ENCODE assay signal across 20 mouse cellular contexts in the genomic region with DNA sequence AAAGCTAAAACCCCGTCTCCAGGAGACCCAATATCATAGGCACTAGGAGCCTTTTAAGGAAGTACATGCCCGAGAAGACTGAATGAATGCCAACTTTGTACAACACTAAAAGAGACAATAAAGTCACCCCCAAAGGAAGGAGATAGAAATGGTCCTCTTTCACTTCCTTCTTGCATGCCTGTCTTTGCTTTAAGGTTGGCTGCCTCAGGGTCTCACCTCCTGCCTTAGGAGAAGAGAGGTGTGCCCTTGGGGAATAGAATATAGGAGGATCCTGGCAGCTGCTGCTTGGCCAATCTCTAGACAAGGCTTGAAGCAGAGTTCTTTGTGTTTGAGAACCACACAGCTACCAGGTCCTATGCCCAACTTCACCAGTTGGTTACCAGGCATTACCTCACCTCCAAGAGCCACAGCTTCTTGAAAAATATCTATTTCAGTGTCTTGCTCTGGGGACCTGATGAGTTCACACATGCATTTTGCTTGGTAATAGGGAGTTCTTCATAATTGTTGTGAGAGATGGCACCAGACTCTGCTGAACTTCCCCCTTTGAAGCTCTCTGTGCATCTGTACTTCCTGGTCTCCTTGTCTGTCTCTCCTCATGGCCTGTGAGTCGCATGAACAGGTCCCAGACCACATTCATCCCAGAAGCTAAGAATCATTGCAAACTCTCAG.
DNase-seq lines count a peak whose midpoint lies in the region; ATAC-seq and TF ChIP-seq lines count a peak whose summit lies in the region.
"Had no signal": no experiment of that assay in that cellular context is flagged by ENCODE, and none has a peak within 500 bp of the region (broad histone marks: within the 10 kb centered on the region; RNA-seq: fewer than 3 reads in every experiment).

No protein-coding gene starts in this region.

- no peak for TF ChIP-seq POLR2A in CH12.LX (IDR thresholded peaks at IDR 0.05; ENCODE audit: low read depth, low read length)
- TF ChIP-seq POLR2A in cortical plate, adult 2 months (IDR thresholded peaks at IDR 0.05; ENCODE audit: extremely low read depth, insufficient read depth, low read length) = no peak
- no peak for TF ChIP-seq POLR2A in kidney, adult 2 months (IDR thresholded peaks at IDR 0.05; ENCODE audit: low read depth, low read length)

- dilution Hi-C loops in CH12.LX (cut with MboI; ENCODE audit: extremely low pct_ligation_motif_present, extremely low pct_unique_long_range_greater_than_20kb, low sequenced_read_pairs) = no loop called here

- in situ Hi-C loops in CH12.LX (cut with MboI; ENCODE audit: low pct_ligation_motif_present, low pct_unique_long_range_greater_than_20kb, low sequenced_read_pairs) = no loop called here

- peaks cover 11 to 46% of the 10 kb centered on the region in 2 experiments for H3K4me1 ChIP-seq in CH12.LX (ENCODE audit: control insufficient read depth in 1 of 2, insufficient read depth in 2 of 2)
- no peaks in the 10 kb centered on the region for H3K4me1 ChIP-seq in cortical plate, adult 2 months (ENCODE audit: control insufficient read depth, insufficient read depth, low read length)
- peaks cover 7% of the 10 kb centered on the region; the same call in 1 of the 2 replicates for H3K4me1 ChIP-seq in kidney, adult 2 months (ENCODE audit: control insufficient read depth, insufficient read depth, low read length)
- peaks cover 11% of the 10 kb centered on the region for H3K4me1 ChIP-seq in kidney, embryonic 15.5 days
- H3K4me1 ChIP-seq: embryonic facial prominence, embryonic 12.5 days; forebrain, embryonic 15.5 days; hindbrain, embryonic 12.5 days had no signal

- peaks cover 8% of the 10 kb centered on the region for H3K9me3 ChIP-seq in CH12.LX (replicated peaks; ENCODE audit: low read length)
- no peaks in the 10 kb centered on the region for H3K9me3 ChIP-seq in kidney, embryonic 15.5 days (replicated peaks)
- H3K9me3 ChIP-seq: embryonic facial prominence, embryonic 12.5 days; hindbrain, embryonic 12.5 days had no signal

- TF ChIP-seq CTCF in CH12.LX (conservative IDR thresholded peaks at IDR 0.05 in 1 of 2, IDR thresholded peaks at IDR 0.05 in 1 of 2; ENCODE audit: low read depth in 2 of 2, low read length in 2 of 2) = no peak
- TF ChIP-seq CTCF in cortical plate, adult 2 months (IDR thresholded peaks at IDR 0.05; ENCODE audit: extremely low read depth, insufficient read depth, low read length) = no peak
- no peak for TF ChIP-seq CTCF in kidney, adult 2 months (conservative IDR thresholded peaks at IDR 0.05; ENCODE audit: insufficient read depth, insufficient read length, low read depth, low read length)

- H3K27me3 ChIP-seq in CH12.LX (replicated peaks) = no peaks in the 10 kb centered on the region
- no peaks in the 10 kb centered on the region for H3K27me3 ChIP-seq in kidney, adult 2 months (replicated peaks; ENCODE audit: control insufficient read depth, insufficient read depth, low read length)
- H3K27me3 ChIP-seq in kidney, embryonic 15.5 days = peaks cover 7% of the 10 kb centered on the region; the same call in 1 of the 2 replicates
- H3K27me3 ChIP-seq: embryonic facial prominence, embryonic 12.5 days; forebrain, embryonic 15.5 days had no signal

- peak overlapping the region; percentile 34 for H3K27ac ChIP-seq in CH12.LX (ENCODE audit: insufficient read depth, low read depth)
- H3K27ac ChIP-seq in cortical plate, adult 2 months (ENCODE audit: insufficient read depth, low read length) = 0 out of 2 replicates have a peak overlapping the region, but pooled peaks have one; percentile 36
- H3K27ac ChIP-seq in kidney, adult 2 months (ENCODE audit: insufficient read depth, low read depth, low read length) = no peak overlapping the region
- no peak overlapping the region for H3K27ac ChIP-seq in kidney, embryonic 15.5 days
- H3K27ac ChIP-seq: embryonic facial prominence, embryonic 12.5 days; forebrain, embryonic 15.5 days; heart, embryonic 13.5 days; hindbrain, embryonic 12.5 days had no signal

- peak; percentile 56 for DNase-seq in A20 (ENCODE audit: low read depth, low spot score)
- DNase-seq in CH12.LX (ENCODE audit: extremely low read depth) = peak; percentile 75
- no peak for DNase-seq in kidney, adult 2 months
- no peak for DNase-seq in heart, postnatal 25 days (ENCODE audit: low spot score)
- DNase-seq: adrenal gland, postnatal 10 days; B cell, adult 2 months; cerebellum, adult 8-10 months; cerebellum, postnatal 14 days; gastrocnemius, postnatal 36 days; heart, postnatal 4 days had no signal

- H3K4me3 ChIP-seq in CH12.LX (replicated peaks in 1 of 3; ENCODE audit: low read depth in 2 of 3, low read length in 2 of 3, poor library complexity in 1 of 3) = no peak overlapping the region
- no peak overlapping the region for H3K4me3 ChIP-seq in cortical plate, adult 2 months (ENCODE audit: insufficient read depth, low read length)
- H3K4me3 ChIP-seq in kidney, adult 2 months (ENCODE audit: insufficient read depth, low read depth, low read length) = no peak overlapping the region
- no peak overlapping the region for H3K4me3 ChIP-seq in kidney, embryonic 15.5 days (replicated peaks)
- H3K4me3 ChIP-seq: embryonic facial prominence, embryonic 12.5 days; forebrain, embryonic 15.5 days; heart, embryonic 13.5 days; hindbrain, embryonic 12.5 days had no signal

- 91% methylated on average over 3 of the region's 3 CpGs for WGBS in kidney, adult 2 months
- 84% methylated on average over 3 of the region's 3 CpGs for WGBS in kidney, embryonic 15.5 days

- no peaks in the 10 kb centered on the region for H3K36me3 ChIP-seq in CH12.LX (replicated peaks in 1 of 2; ENCODE audit: control insufficient read depth in 1 of 2, insufficient read depth in 1 of 2, low read length in 1 of 2)
- H3K36me3 ChIP-seq in kidney, adult 2 months (ENCODE audit: control insufficient read depth, insufficient read depth, low read length) = no peaks in the 10 kb centered on the region
- H3K36me3 ChIP-seq in kidney, embryonic 15.5 days = no peaks in the 10 kb centered on the region
- H3K36me3 ChIP-seq: embryonic facial prominence, embryonic 12.5 days; forebrain, embryonic 15.5 days; heart, embryonic 13.5 days; hindbrain, embryonic 12.5 days had no signal

- no peak overlapping the region for H3K9ac ChIP-seq in CH12.LX (ENCODE audit: insufficient read depth, low read depth)
- H3K9ac ChIP-seq in kidney, embryonic 15.5 days = no peak overlapping the region
- H3K9ac ChIP-seq: embryonic facial prominence, embryonic 12.5 days; forebrain, embryonic 15.5 days; heart, embryonic 13.5 days; hindbrain, embryonic 12.5 days had no signal

- no peak; the same call in 1 of the 2 replicates for TF ChIP-seq RAD21 in CH12.LX (IDR thresholded peaks at IDR 0.05; ENCODE audit: low read depth, low read length)

- peak; percentile 55 for ATAC-seq in megakaryocyte progenitor cell, adult 5-6 weeks (replicated peaks; ENCODE audit: poor library complexity)
- no peak for ATAC-seq in kidney, embryonic 15.5 days (replicated peaks; ENCODE audit: low FRiP score)
- ATAC-seq: CD4-positive, CD25-positive, alpha-beta regulatory T cell, adult 4 months; forebrain, embryonic 15.5 days; hindbrain, embryonic 16.5 days; inflammation-experienced regulatory T-cells, adult 6 months had no signal

- TF ChIP-seq EP300 in CH12.LX (IDR thresholded peaks at IDR 0.05; ENCODE audit: low read length) = peak; percentile 78

- intact Hi-C loops in heart, postnatal 25 days (cut with DNase I) = no loop called here

- peak overlapping the region; percentile 75 for H3K4me2 ChIP-seq in CH12.LX (ENCODE audit: insufficient read depth, low read depth, poor library complexity, severe bottlenecking)
- no peak overlapping the region for H3K4me2 ChIP-seq in kidney, embryonic 15.5 days
- H3K4me2 ChIP-seq: embryonic facial prominence, embryonic 12.5 days; forebrain, embryonic 15.5 days; hindbrain, embryonic 12.5 days had no signal

- H3K79me2 ChIP-seq in CH12.LX (replicated peaks; ENCODE audit: control insufficient read depth, extremely low read depth, insufficient read depth, poor library complexity, severe bottlenecking) = no peaks in the 10 kb centered on the region

TF ChIP-seq in CH12.LX, 34 proteins besides CTCF, POLR2A, EP300 and RAD21:
- TF ChIP-seq KAT2A (IDR thresholded peaks at IDR 0.05; ENCODE audit: insufficient replicate concordance, low read length) = 0 out of 2 replicates have a peak, but pooled peaks have one; percentile 35
- peak; percentile 53 for TF ChIP-seq ETS1 (conservative IDR thresholded peaks at IDR 0.05; ENCODE audit: low read depth, low read length)
- TF ChIP-seq JUND (conservative IDR thresholded peaks at IDR 0.05; ENCODE audit: low read depth, low read length) = peak; percentile 5
- peak; percentile 56; the same call in 1 of the 2 replicates for TF ChIP-seq TBP (conservative IDR thresholded peaks at IDR 0.05; ENCODE audit: low read depth, low read length)
- TF ChIP-seq MEF2A (IDR thresholded peaks at IDR 0.05; ENCODE audit: borderline replicate concordance, low read depth, low read length) = no peak; the same call in 1 of the 2 replicates
- no peak; the same call in 1 of the 2 replicates for TF ChIP-seq RCOR1 (conservative IDR thresholded peaks at IDR 0.05; ENCODE audit: low read depth, low read length)
- peak; percentile 51; the same call in 1 of the 2 replicates for TF ChIP-seq MYC (IDR thresholded peaks at IDR 0.05; ENCODE audit: low read depth, low read length)
- TF ChIP-seq ELF1 (IDR thresholded peaks at IDR 0.05; ENCODE audit: low read depth, low read length) = no peak; the same call in 1 of the 2 replicates
- peak; percentile 63 for TF ChIP-seq IRF4 (IDR thresholded peaks at IDR 0.05; ENCODE audit: low read depth, low read length)
- peak; percentile 84 for TF ChIP-seq MXI1 (IDR thresholded peaks at IDR 0.05; ENCODE audit: low read depth, low read length)
- TF ChIP-seq BHLHE40 (IDR thresholded peaks at IDR 0.05; ENCODE audit: low read depth, low read length) = peak; percentile 38
- TF ChIP-seq E2F4 (IDR thresholded peaks at IDR 0.05; ENCODE audit: insufficient replicate concordance, low read depth, low read length) = no peak
- TF ChIP-seq MAX (IDR thresholded peaks at IDR 0.05; ENCODE audit: low read length) = peak; percentile 68; the same call in 1 of the 2 replicates
- 0 out of 2 replicates have a peak, but pooled peaks have one; percentile 32 for TF ChIP-seq TCF12 (IDR thresholded peaks at IDR 0.05; ENCODE audit: low read depth, low read length)
- TF ChIP-seq SMC3 (IDR thresholded peaks at IDR 0.05; ENCODE audit: low read depth, low read length) = no peak; the same call in 1 of the 2 replicates
- no peak for TF ChIP-seq CHD1 (IDR thresholded peaks at IDR 0.05; ENCODE audit: low read depth, low read length)
- peak; percentile 46; the same call in 1 of the 2 replicates for TF ChIP-seq SIN3A (IDR thresholded peaks at IDR 0.05; ENCODE audit: low read length)
- TF ChIP-seq NRF1 (IDR thresholded peaks at IDR 0.05; ENCODE audit: low read depth, low read length) = no peak

Comparison
In these comparisons a context has a peak if more than half of its experiments do, and no peak if none do; other contexts are left out.
1. DNase-seq: peak in A20 (single experiment) and CH12.LX (single experiment); none in kidney, adult 2 months (single experiment) and heart, postnatal 25 days (single experiment).
2. H3K27ac ChIP-seq: peak in CH12.LX (single experiment) and cortical plate, adult 2 months (single experiment); none in kidney, adult 2 months (single experiment) and kidney, embryonic 15.5 days (single experiment).